Mouse (Mus musculus) hindbrain, embryonic 16.5 days (tissue): ENCODE data around the gene Gm10392. TPM values are rescaled to one million over a fixed set of nuclear protein-coding genes. Genes with fewer than 3 reads are reported as not detected.
"Not testable (repeated sequence)": the region's sequence is repeated elsewhere in the genome, so short reads cannot be mapped to it uniquely, and the experiment has no call there.

Experiments used
- ATAC-seq: fragments of 200-750 bp; cut with Nextera tagmentation; 2 replicates; pipeline ENCODE4 v1.8.0; 2017; ENCODE audit warnings: moderate TSS enrichment, moderate library complexity
- H3K27ac ChIP-seq: fragments of 300-500 bp; sonication (generic); 2 replicates; pipeline ENCODE4 v1.5.1; 2014; ENCODE audit warnings: low read depth, mild to moderate bottlenecking, control low read depth, low read length, moderate library complexity
- H3K27me3 ChIP-seq: fragments of 300-500 bp; sonication (generic); replicated peaks from 2 replicates; pipeline ENCODE4 v1.6.1; 2014; ENCODE audit warnings: low read length; ENCODE audit not compliant: control insufficient read depth, insufficient read depth
- H3K36me3 ChIP-seq: fragments of 300-500 bp; sonication (generic); 2 replicates; pipeline ENCODE4 v1.6.1; 2014; ENCODE audit warnings: mild to moderate bottlenecking, low read length, moderate library complexity, mixed read lengths; ENCODE audit not compliant: control insufficient read depth, insufficient read depth
- H3K4me1 ChIP-seq: fragments of 300-500 bp; sonication (generic); 2 replicates; pipeline ENCODE4 v1.6.1; 2014; ENCODE audit warnings: low read depth, low read length; ENCODE audit not compliant: control insufficient read depth, insufficient read depth
- H3K4me2 ChIP-seq: fragments of 300-500 bp; sonication (generic); 2 replicates; pipeline ENCODE4 v1.6.1; 2014; ENCODE audit warnings: mild to moderate bottlenecking, low read length, control low read depth, moderate library complexity
- H3K4me3 ChIP-seq: fragments of 300-500 bp; sonication (generic); 2 replicates; pipeline ENCODE4 v1.5.1; 2014; ENCODE audit warnings: mild to moderate bottlenecking, low read length, control low read depth, moderate library complexity
- H3K9ac ChIP-seq: fragments of 300-500 bp; sonication (generic); 2 replicates; pipeline ENCODE4 v1.6.1; 2014; ENCODE audit warnings: low read depth, mild to moderate bottlenecking, control low read depth, low read length, moderate library complexity
- H3K9me3 ChIP-seq: fragments of 300-500 bp; sonication (generic); 2 replicates; pipeline ENCODE4 v1.6.1; 2014; ENCODE audit warnings: mild to moderate bottlenecking, low read length, moderate library complexity; ENCODE audit not compliant: control insufficient read depth
- WGBS: fragments of 180-500 bp; shearing (Covaris S2); extraction: QIAGEN DNeasy Blood & Tissue Kit; methylation state at CpG from one replicate; pipeline ENCODE4 v1.1.7; 2014; 5-methylcytosine and 5-hydroxymethylcytosine counted together
- polyA plus RNA-seq: library from polyadenylated mRNA; unstranded; fragments of >200 nt; fragmentation: Nextera tagmentation; extraction: Ambion mirVana; gene quantifications from 2 replicates; pipeline ENCODE4 v1.2.1, GENCODE M21; 2015

The Gm10392 gene
- 0.12 and 0.19 TPM in 2 replicates for polyA plus RNA-seq

DNA sequence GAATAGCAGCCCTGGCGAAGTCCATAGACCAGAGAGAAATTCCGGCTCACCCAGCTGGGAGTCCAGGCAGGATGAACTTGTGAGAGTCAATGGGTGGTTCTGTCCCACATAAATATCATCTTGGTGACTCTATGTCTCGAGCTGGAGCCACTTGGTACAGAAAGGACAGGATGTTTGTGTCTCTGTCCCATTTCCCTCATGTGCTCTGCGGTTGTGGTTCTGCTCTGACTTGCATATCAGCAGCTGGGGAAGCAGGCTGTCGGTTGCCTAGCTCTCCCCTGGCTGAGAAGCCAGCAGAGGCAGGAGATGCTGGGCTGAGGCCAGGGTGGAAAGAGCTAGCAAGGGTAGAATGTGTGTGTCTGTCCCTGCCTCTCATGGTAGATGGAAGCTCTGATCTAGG is at the start of gene Gm10392:
Gm10392 (minus strand) TSS at position 156 of the 400 bp plus-strand sequence.
- no peak for ATAC-seq

DNA sequence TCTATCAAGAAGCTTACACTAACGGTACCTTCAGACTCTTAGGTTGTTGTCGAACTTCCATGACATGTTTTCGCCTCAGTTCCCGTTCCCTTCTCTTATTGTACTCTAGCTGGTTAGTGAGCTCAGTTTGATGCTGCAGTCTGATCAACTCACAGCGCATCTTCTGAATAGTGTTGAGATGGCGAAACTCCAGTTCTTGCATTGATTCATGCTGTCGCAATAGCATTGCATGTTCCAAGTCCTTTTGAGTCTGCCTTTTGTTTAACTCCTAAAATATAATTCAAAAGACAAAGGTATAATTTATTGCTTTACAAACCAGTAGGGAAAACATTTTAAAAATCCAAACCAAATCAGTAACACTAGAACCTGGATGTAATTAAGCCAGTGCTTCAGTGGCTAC is 26.3 kb upstream of the Gm10392 start:
- H3K9ac ChIP-seq: no peak overlapping the region
- H3K27me3 ChIP-seq: no peaks in the 10 kb centered on the region
- H3K4me2 ChIP-seq: no peak overlapping the region
- WGBS: 94% methylated on average over 7 of the region's 7 CpGs
- H3K36me3 ChIP-seq: peaks cover 35% of the 10 kb centered on the region
- no peak overlapping the region for H3K4me3 ChIP-seq
- H3K4me1 ChIP-seq: no peaks in the 10 kb centered on the region
- no peaks in the 10 kb centered on the region for H3K9me3 ChIP-seq
- H3K27ac ChIP-seq: no peak overlapping the region
- ATAC-seq: no peak

More for the DNA sequence above, at the start of gene Gm10392:
- Histone ChIP-seq H3K27me3 (no peaks in the 10 kb centered on the region), H3K36me3 (no peaks in the 10 kb centered on the region), H3K4me3 (no peak within 1 kb of the TSS), H3K9me3 (no peaks in the 10 kb centered on the region), H3K27ac (no peak within 1 kb of the TSS), H3K9ac (no peak within 1 kb of the TSS), H3K4me2 (no peak within 1 kb of the TSS), H3K4me1 (peaks cover 19% of the 10 kb centered on the region)
- WGBS: 72% methylated on average over 5 of the region's 5 CpGs

DNA sequence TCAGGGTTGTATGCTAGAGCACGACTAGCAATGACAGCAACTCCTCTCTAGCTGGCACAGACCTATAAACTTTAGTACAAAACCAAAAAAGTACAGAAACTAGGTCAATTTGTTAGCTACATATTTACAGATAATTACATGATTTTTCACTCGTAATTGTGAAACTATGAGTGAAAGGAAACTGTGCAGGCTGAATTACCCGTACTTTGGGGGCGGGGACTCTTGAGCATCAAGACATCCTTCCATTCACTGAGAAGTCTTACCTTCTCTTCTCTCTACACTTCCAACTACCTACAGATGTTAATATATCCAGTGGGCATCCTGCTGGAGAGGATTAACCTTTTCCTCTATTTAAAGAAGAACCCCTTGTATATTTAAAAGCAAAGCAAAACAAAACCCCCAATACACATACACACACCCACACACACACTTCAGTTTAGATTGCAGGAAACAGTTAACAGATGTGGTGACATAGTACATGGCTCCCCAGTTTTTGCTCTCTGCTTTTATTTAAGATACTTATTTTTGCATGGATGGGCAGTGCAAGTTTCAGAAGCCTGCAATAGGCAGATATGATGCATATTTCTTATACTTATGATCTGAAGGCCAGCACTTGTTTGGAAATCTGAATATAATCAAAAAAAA is 13.3 kb upstream of the Gm10392 start:
- Histone ChIP-seq H3K36me3 (peaks cover 8% of the 10 kb centered on the region), H3K4me2 (no peak overlapping the region), H3K9me3 (no peaks in the 10 kb centered on the region), H3K27me3 (no peaks in the 10 kb centered on the region), H3K27ac (no peak overlapping the region), H3K9ac (no peak overlapping the region), H3K4me3 (no peak overlapping the region), H3K4me1 (no peaks in the 10 kb centered on the region)
- ATAC-seq: no peak
- WGBS: 92% methylated on average over 4 of the region's 4 CpGs

DNA sequence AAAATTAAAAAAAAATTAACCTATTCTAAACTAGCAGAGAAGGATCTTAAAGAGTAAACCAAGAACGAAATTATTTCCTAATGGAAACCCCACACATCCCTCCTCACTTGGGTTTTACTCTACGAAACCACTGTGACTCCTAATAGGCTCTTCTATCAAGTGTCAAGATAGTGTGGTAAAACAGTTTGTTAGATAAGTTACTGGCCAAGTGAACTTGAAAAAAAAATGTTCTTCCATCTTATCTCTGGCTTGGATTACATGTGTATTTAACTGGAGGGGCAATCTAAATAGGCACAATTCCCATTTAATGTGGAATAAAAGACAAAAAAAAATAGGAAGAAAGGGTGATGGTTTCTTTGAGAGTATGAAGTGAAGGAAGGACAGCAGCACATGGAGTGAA is 11.9 kb upstream of the Gm10392 start:
- Histone ChIP-seq H3K27me3 (no peaks in the 10 kb centered on the region), H3K9ac (no peak overlapping the region), H3K36me3 (no peaks in the 10 kb centered on the region), H3K9me3 (no peaks in the 10 kb centered on the region), H3K27ac (no peak overlapping the region), H3K4me3 (no peak overlapping the region), H3K4me2 (no peak overlapping the region), H3K4me1 (no peaks in the 10 kb centered on the region)
- WGBS: 88% methylated on average over 2 of the region's 2 CpGs
- ATAC-seq: no peak

DNA sequence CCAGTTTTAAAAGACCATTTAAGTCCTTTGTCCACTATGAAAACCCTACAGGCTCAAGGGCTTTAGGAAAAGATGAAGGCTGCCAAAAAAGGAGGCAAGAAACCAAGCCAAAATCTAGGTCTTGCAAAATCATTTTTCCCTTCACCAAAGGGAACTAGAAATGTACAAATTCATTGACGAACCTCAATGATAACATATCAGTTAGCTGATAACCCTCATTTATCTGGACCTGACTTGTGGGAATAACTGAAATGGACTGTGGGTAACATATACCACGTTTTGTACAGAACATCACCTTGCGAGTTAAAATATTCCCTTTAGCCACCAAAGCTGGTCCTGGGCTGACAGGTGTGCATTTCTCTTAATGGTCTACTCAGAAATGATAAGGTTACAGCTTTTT is 10.6 kb upstream of the Gm10392 start:
- no peak overlapping the region for H3K9ac ChIP-seq
- WGBS: 89% methylated on average over 3 of the region's 3 CpGs
- no peaks in the 10 kb centered on the region for H3K4me1 ChIP-seq
- H3K27ac ChIP-seq: no peak overlapping the region
- H3K4me3 ChIP-seq: no peak overlapping the region
- no peaks in the 10 kb centered on the region for H3K27me3 ChIP-seq
- H3K4me2 ChIP-seq: no peak overlapping the region
- no peaks in the 10 kb centered on the region for H3K36me3 ChIP-seq
- ATAC-seq: no peak
- H3K9me3 ChIP-seq: no peaks in the 10 kb centered on the region

DNA sequence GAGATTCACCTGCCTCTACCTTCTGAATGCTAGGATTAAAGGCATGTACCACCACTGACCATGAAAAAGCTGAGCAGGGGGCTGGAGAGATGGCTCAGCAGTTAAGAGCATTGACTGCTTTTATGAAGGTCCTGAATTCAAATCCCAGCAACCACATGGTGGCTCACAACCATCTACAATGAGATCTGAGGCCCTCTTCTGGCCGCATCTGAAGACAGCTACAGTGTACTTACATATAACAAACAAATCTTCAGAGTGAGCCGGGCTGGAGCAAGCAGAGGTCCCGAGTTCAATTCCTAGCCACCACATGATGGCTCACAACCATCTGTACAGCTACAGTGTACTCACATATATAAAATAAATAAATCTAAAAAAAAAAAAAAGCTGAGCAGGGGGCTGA is 9.4 kb upstream of the Gm10392 start:
- not testable (repeated sequence) for H3K27ac ChIP-seq, H3K36me3 ChIP-seq, H3K9ac ChIP-seq, H3K4me1 ChIP-seq, H3K4me2 ChIP-seq, ATAC-seq, H3K4me3 ChIP-seq, H3K27me3 ChIP-seq, H3K9me3 ChIP-seq
- WGBS: 90% methylated on average over 3 of the region's 3 CpGs

DNA sequence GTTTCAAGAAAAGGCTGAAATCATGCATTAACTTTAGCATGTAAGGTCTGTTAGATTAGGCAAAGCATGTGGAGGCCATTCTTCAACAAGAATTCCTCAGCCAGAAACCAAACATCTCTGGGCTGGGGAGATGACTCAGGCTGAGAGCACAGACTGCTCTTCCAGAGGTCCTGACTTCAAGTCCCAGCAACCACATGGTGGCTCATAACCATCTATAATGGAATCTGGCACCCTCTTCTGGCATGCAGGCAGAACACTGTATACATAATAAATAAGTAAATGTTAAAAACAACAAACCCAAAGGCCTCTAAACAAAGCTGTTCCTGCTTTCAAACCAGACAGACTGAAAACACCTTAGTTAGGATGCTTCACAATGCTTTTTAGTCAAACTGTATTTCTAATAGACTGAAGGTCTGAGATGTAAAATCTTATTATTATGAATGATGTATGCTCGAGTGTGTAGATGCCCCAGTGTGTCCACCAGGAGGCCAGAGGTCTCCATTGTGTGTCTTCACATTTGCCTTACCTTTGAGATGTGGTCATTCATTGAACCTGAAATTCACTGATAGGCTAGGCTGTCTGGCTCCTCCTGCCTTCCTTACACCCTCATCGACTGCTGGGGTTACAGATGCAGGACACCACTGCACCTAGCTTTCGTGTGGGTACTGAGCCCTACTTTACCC is 6.9 kb upstream of the Gm10392 start:
- ATAC-seq: no peak

DNA sequence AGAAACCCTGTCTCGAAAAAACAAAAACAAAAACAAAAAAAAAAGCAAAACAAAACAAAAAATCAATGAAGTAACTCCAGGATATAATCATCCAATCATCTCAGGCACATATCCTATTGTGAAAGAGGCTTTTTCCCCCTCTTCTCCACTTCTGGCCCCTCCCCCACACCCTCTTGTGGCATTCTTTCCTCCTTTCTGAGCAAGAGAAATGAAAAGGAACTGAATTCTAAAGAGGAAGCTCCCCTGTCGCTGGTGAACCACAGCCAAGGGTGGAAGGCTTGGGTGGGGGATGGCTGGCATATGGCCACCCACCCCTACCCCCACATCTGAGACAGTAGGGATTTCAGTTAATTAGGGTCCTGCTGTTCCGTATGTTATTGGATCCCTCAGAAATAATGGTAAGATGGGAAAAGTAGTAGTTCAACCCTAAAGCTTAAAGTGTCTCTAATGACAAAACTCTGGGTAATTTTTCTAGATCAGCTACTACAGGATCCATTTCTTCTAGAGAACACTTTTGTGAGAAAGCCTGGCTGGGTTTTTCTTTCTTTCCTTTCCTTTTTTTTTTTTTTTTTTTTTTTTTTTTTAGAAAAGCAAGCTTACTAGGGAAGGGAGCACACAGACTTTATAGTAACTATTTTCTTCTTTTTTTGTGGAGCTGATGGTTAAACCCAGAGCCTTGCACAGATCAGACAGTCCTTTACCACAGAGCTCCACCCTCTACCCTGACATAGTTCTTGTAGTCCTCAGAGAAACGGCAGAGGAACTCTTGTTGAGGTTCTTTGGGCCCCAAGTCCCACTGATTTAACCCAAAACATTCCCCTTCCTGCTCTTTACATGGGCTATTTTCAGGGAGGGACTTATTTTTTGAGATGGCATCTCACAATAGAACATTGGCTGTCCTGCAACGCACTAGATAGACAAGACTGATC is 1.9 kb upstream of the Gm10392 start:
- H3K4me1 ChIP-seq: peaks cover 3% of the 10 kb centered on the region; the same call in 1 of the 2 replicates
- 43% methylated on average over 5 of the region's 5 CpGs for WGBS
- H3K9me3 ChIP-seq: no peaks in the 10 kb centered on the region
- no peak overlapping the region for H3K4me2 ChIP-seq
- no peaks in the 10 kb centered on the region for H3K27me3 ChIP-seq
- no peak for ATAC-seq
- no peak overlapping the region for H3K9ac ChIP-seq
- no peak overlapping the region for H3K4me3 ChIP-seq
- no peaks in the 10 kb centered on the region for H3K36me3 ChIP-seq
- H3K27ac ChIP-seq: no peak overlapping the region

More for the DNA sequence above, 6.9 kb upstream of the Gm10392 start:
- Histone ChIP-seq H3K9me3 (no peaks in the 10 kb centered on the region), H3K9ac (no peak overlapping the region), H3K27ac (no peak overlapping the region), H3K4me3 (no peak overlapping the region), H3K36me3 (no peaks in the 10 kb centered on the region), H3K27me3 (no peaks in the 10 kb centered on the region), H3K4me2 (no peak overlapping the region), H3K4me1 (no peaks in the 10 kb centered on the region)
- 82% methylated on average over 3 of the region's 3 CpGs for WGBS
